Mouse (Mus musculus): Measurements from ENCODE around the gene Impg2. TPM values are rescaled to one million over a fixed set of nuclear protein-coding genes. Genes with fewer than 3 reads are reported as not detected.

Gene Impg2
- total RNA-seq, 2 experiments from 2014 or later, result 0.26 to 1.7 TPM

- DNase-seq, result no peak
Observed at GRCm38 (mm10) chr16:56302996-56303395, 98.9 kb downstream of the Impg2 start.

DNA sequence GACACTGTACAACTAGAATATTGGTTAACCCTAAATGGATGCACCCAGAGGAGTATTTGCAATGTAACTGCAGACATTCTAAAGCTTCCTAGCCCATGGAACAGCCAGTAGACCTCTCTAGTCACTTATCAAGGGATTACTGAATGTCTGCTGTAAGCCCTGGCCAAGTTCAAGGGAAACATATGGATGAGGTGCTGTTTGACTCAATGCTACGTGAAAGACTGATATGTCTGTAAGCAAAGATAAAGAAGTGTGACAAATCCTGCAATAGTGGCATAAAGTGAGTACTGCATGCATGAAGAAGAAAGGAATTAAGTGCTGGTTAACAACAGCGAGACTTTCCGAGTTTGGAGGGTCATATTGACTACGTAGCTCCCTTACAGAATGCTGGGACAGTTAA lies 100.1 kb downstream of the Impg2 start:
- no peak for DNase-seq

- no peak for DNase-seq
Observed at GRCm38 (mm10) chr16:56307575-56307974, 103.5 kb downstream of the Impg2 start.

GRCm38 (mm10) chr16:56311291-56311690 lies 107.2 kb downstream of the Impg2 start:
- no peak for DNase-seq

Other genes starting within 250 kb of the Impg2 start
- gene Rpl24, start 238.0 kb upstream of the Impg2 start, total RNA-seq (2021), result 100 to 1,000 TPM; 823 to 845 TPM
- gene Zbtb11, start 230.4 kb upstream of the Impg2 start, total RNA-seq (2021), result 1 to 10 TPM; 6.5 to 9.1 TPM
- gene Pcnp, start 174.6 kb upstream of the Impg2 start, total RNA-seq (2021), result 10 to 100 TPM; 46.5 TPM
- gene Trmt10c, start 166.5 kb upstream of the Impg2 start, total RNA-seq (2021), result 1 to 10 TPM; 8.9 to 9.0 TPM
- 10 to 100 TPM; 16.8 to 21.8 TPM for gene Senp7, start 156.0 kb upstream of the Impg2 start, total RNA-seq (2021)